Mouse (Mus musculus) MEL (cell line): ENCODE measurements around the gene Msgn1. TPM values are rescaled to one million over a fixed set of nuclear protein-coding genes. Genes with fewer than 3 reads are reported as not detected.
A peak's percentile ranks its signal among the peaks of the same experiment; 100 is the strongest.

Source experiments
- DNase-seq: peaks from one replicate; pipeline ENCODE4 v3.0.0; 2011; ENCODE audit warnings: low read depth, low spot score
- H3K27ac ChIP-seq: 2 replicates; pipeline ENCODE4 v1.5.1; 2012; ENCODE audit warnings: low read depth, mild to moderate bottlenecking, control low read depth, low read length, moderate library complexity; ENCODE audit not compliant: control insufficient read depth
- H3K27me3 ChIP-seq, 2 experiments: fragments of 150-350 bp in 1 of 2; sonication (generic) in 1 of 2; 2 replicates each; pipeline ENCODE4 v1.6.1; 2012; ENCODE audit warnings: low read length in 2 of 2, mild to moderate bottlenecking in 2 of 2, improper control_type of control experiment in 1 of 2, moderate library complexity in 1 of 2; ENCODE audit not compliant: insufficient read depth in 2 of 2, control insufficient read depth in 1 of 2
- H3K36me3 ChIP-seq, 2 experiments: 2 replicates each; pipeline ENCODE4 v1.6.1; 2012 to 2014; ENCODE audit warnings: low read length in 2 of 2, improper control_type of control experiment in 1 of 2, inconsistent platforms in 1 of 2, mild to moderate bottlenecking in 1 of 2; ENCODE audit not compliant: insufficient read depth in 2 of 2, control insufficient read depth in 1 of 2
- H3K4me1 ChIP-seq, 2 experiments: fragments of 150-350 bp in 1 of 2; sonication (generic) in 1 of 2; 2 replicates each; pipeline ENCODE4 v1.6.1; 2012; ENCODE audit warnings: low read length in 2 of 2, improper control_type of control experiment in 1 of 2, mild to moderate bottlenecking in 1 of 2; ENCODE audit not compliant: insufficient read depth in 2 of 2, control insufficient read depth in 1 of 2
- H3K4me3 ChIP-seq, 2 experiments: fragments of 150-350 bp in 1 of 2; sonication (generic) in 1 of 2; 2 replicates each; pipeline ENCODE4 v1.5.1; 2012; ENCODE audit warnings: low read depth in 2 of 2, low read length in 2 of 2, mild to moderate bottlenecking in 2 of 2, moderate library complexity in 2 of 2, control low read depth in 1 of 2, improper control_type of control experiment in 1 of 2; ENCODE audit not compliant: control insufficient read depth in 1 of 2, insufficient read depth in 1 of 2
- H3K79me2 ChIP-seq: 2 replicates; pipeline ENCODE4 v1.6.1; 2012; ENCODE audit warnings: mild to moderate bottlenecking, low read length, moderate library complexity; ENCODE audit not compliant: control insufficient read depth, poor library complexity, insufficient read depth
- H3K9ac ChIP-seq: 2 replicates; pipeline ENCODE4 v1.6.1; 2012; ENCODE audit warnings: low read depth, mild to moderate bottlenecking, control low read depth, low read length, moderate library complexity; ENCODE audit not compliant: control insufficient read depth, poor library complexity, severe bottlenecking
- H3K9me3 ChIP-seq: fragments of 150-350 bp; sonication (generic); replicated peaks from 2 replicates; pipeline ENCODE4 v1.6.1; 2012; ENCODE audit warnings: mild to moderate bottlenecking, low read length, improper control_type of control experiment, moderate library complexity; ENCODE audit not compliant: insufficient read depth
- CHD2 ChIP-seq: IDR thresholded peaks from 2 replicates; pipeline ENCODE4 v1.6.1; 2011; ENCODE audit warnings: low read length, improper control_type of control experiment
- CTCF ChIP-seq, 3 experiments: IDR thresholded peaks in 2 of 3; conservative IDR thresholded peaks in 1 of 3; 2 replicates each; pipeline ENCODE4 v1.5.1; 2011 to 2012; ENCODE audit warnings: low read length in 3 of 3, low read depth in 2 of 3, mild to moderate bottlenecking in 2 of 3, improper control_type of control experiment in 1 of 3, inconsistent platforms in 1 of 3, mixed read lengths in 1 of 3, moderate library complexity in 1 of 3; ENCODE audit not compliant: control insufficient read depth in 1 of 3, insufficient read depth in 1 of 3, poor library complexity in 1 of 3, severe bottlenecking in 1 of 3
- E2F4 ChIP-seq: IDR thresholded peaks from 2 replicates; pipeline ENCODE4 v1.6.1; 2011; ENCODE audit warnings: low read depth, low read length, improper control_type of control experiment, borderline replicate concordance
- ETS1 ChIP-seq: IDR thresholded peaks from 2 replicates; pipeline ENCODE4 v1.6.1; 2012; ENCODE audit warnings: low read depth, mild to moderate bottlenecking, inconsistent platforms, low read length, improper control_type of control experiment, moderate library complexity
- GATA1 ChIP-seq: IDR thresholded peaks from 2 replicates; pipeline ENCODE4 v1.6.1; 2011; ENCODE audit warnings: low read depth, low read length, improper control_type of control experiment
- JUND ChIP-seq: IDR thresholded peaks from 2 replicates; pipeline ENCODE4 v1.6.1; 2011; ENCODE audit warnings: low read depth, mild to moderate bottlenecking, improper control_type of control experiment, low read length
- MAFK ChIP-seq: IDR thresholded peaks from 2 replicates; pipeline ENCODE4 v1.6.1; 2011; ENCODE audit warnings: low read depth, mild to moderate bottlenecking, low read length, improper control_type of control experiment, borderline replicate concordance
- MAX ChIP-seq: IDR thresholded peaks from 2 replicates; pipeline ENCODE4 v1.6.1; 2011; ENCODE audit warnings: low read length, improper control_type of control experiment
- MAZ ChIP-seq: IDR thresholded peaks from 2 replicates; pipeline ENCODE4 v1.6.1; 2012; ENCODE audit warnings: low read depth, mild to moderate bottlenecking, inconsistent platforms, low read length, improper control_type of control experiment
- MEF2A ChIP-seq: IDR thresholded peaks from 2 replicates; pipeline ENCODE4 v1.6.1; 2014; ENCODE audit warnings: low read depth, mild to moderate bottlenecking, inconsistent platforms, low read length, improper control_type of control experiment; ENCODE audit not compliant: poor library complexity, insufficient replicate concordance, severe bottlenecking; ENCODE audit errors: extremely low read depth
- NELFE ChIP-seq: IDR thresholded peaks from 2 replicates; pipeline ENCODE4 v1.6.1; 2011; ENCODE audit warnings: low read depth, low read length, improper control_type of control experiment
- NRF1 ChIP-seq: IDR thresholded peaks from 2 replicates; pipeline ENCODE4 v1.6.1; 2014; ENCODE audit warnings: low read depth, mild to moderate bottlenecking, inconsistent platforms, low read length, improper control_type of control experiment, moderate library complexity; ENCODE audit not compliant: poor library complexity, insufficient read depth, severe bottlenecking
- POLR2A ChIP-seq, 2 experiments: IDR thresholded peaks; 2 replicates each; pipeline ENCODE4 v1.6.1; 2011 to 2012; ENCODE audit warnings: low read length in 2 of 2, mild to moderate bottlenecking in 2 of 2, control low read depth in 1 of 2, improper control_type of control experiment in 1 of 2, low read depth in 1 of 2, moderate library complexity in 1 of 2; ENCODE audit not compliant: control insufficient read depth in 1 of 2, insufficient read depth in 1 of 2, poor library complexity in 1 of 2
- POLR2AphosphoS2 ChIP-seq: IDR thresholded peaks from 2 replicates; pipeline ENCODE4 v1.6.1; 2011; ENCODE audit warnings: low read length, improper control_type of control experiment
- POLR2AphosphoS5 ChIP-seq: IDR thresholded peaks from 2 replicates; pipeline ENCODE4 v1.6.1; 2012; ENCODE audit warnings: low read depth, borderline replicate concordance, mild to moderate bottlenecking, inconsistent platforms, low read length, moderate library complexity, mixed read lengths
- RAD21 ChIP-seq: IDR thresholded peaks from 2 replicates; pipeline ENCODE4 v1.6.1; 2011; ENCODE audit warnings: mild to moderate bottlenecking, low read depth, low read length, improper control_type of control experiment
- SMC3 ChIP-seq: IDR thresholded peaks from 2 replicates; pipeline ENCODE4 v1.6.1; 2011; ENCODE audit warnings: low read depth, low read length, improper control_type of control experiment
- TBP ChIP-seq: IDR thresholded peaks from 2 replicates; pipeline ENCODE4 v1.8.0; 2011; ENCODE audit warnings: low read depth, low read length, improper control_type of control experiment
- TCF12 ChIP-seq: IDR thresholded peaks from 2 replicates; pipeline ENCODE4 v1.6.1; 2014; ENCODE audit warnings: low read depth, mild to moderate bottlenecking, inconsistent platforms, low read length, improper control_type of control experiment, moderate library complexity
- UBTF ChIP-seq: IDR thresholded peaks from 2 replicates; pipeline ENCODE4 v1.6.1; 2012; ENCODE audit warnings: low read depth, mild to moderate bottlenecking, inconsistent platforms, low read length, improper control_type of control experiment, moderate library complexity, borderline replicate concordance; ENCODE audit not compliant: insufficient read depth
- ZKSCAN1 ChIP-seq: IDR thresholded peaks from 2 replicates; pipeline ENCODE4 v1.6.1; 2012; ENCODE audit warnings: low read depth, mild to moderate bottlenecking, inconsistent platforms, low read length, improper control_type of control experiment, moderate library complexity
- ZMIZ1 ChIP-seq: IDR thresholded peaks from 2 replicates; pipeline ENCODE4 v1.6.1; 2012; ENCODE audit warnings: low read depth, mild to moderate bottlenecking, inconsistent platforms, low read length, improper control_type of control experiment, moderate library complexity
- ZNF384 ChIP-seq: IDR thresholded peaks from 2 replicates; pipeline ENCODE4 v1.6.1; 2012; ENCODE audit warnings: low read depth, mild to moderate bottlenecking, inconsistent platforms, low read length, improper control_type of control experiment
- polyA plus RNA-seq, 2 experiments: library from polyadenylated mRNA; stranded (reverse) in 1 of 2; unstranded in 1 of 2; fragments of >175 nt in 1 of 2; fragments of >200 nt in 1 of 2; gene quantifications; 2 replicates each; pipeline versions ENCODE4 v1.2.1 to v1.2.4; 2012; ENCODE audit warnings: low replicate concordance in 2 of 2, low read depth in 1 of 2; ENCODE audit not compliant: insufficient read length in 2 of 2, insufficient read depth in 1 of 2, missing spikeins in 1 of 2
- total RNA-seq: library from RNA; depleted of rRNA; stranded (reverse); fragments of 300-350 nt; gene quantifications from 2 replicates; pipeline ENCODE4 v1.2.3, GENCODE M21; 2012

The Msgn1 gene
- total and polyA plus RNA-seq, 3 experiments = not detected

- Histone ChIP-seq H3K9me3 (no peaks in the 10 kb centered on the region), H3K27ac (no peak overlapping the region), H3K27me3 (no peaks in the 10 kb centered on the region), H3K79me2 (no peaks in the 10 kb centered on the region), H3K4me1 (no peaks in the 10 kb centered on the region), H3K36me3 (no peaks in the 10 kb centered on the region), H3K4me3 (no peak overlapping the region)
- peak; percentile 13 for DNase-seq
- TF ChIP-seq MAX = no peak
- TF ChIP-seq E2F4 = no peak
- TF ChIP-seq SMC3 = no peak
- no peak for TF ChIP-seq RAD21
- no peak for TF ChIP-seq ZMIZ1
- no peak for TF ChIP-seq POLR2AphosphoS2
- TF ChIP-seq CHD2 = no peak
- TF ChIP-seq MEF2A = no peak
- no peak for TF ChIP-seq MAFK
- no peak for TF ChIP-seq NRF1
- TF ChIP-seq POLR2A (IDR thresholded peaks at IDR 0.05; ENCODE audit: control insufficient read depth in 1 of 2, insufficient read depth in 1 of 2, low read depth in 1 of 2, low read length in 2 of 2, poor library complexity in 1 of 2) = no peak
- TF ChIP-seq MAZ = no peak
- no peak for TF ChIP-seq UBTF
- no peak for TF ChIP-seq TBP
- TF ChIP-seq TCF12 = no peak
- no peak for TF ChIP-seq POLR2AphosphoS5
- no peak for TF ChIP-seq ZKSCAN1
- TF ChIP-seq ETS1 = no peak
- TF ChIP-seq ZNF384 = no peak
- TF ChIP-seq CTCF (IDR thresholded peaks at IDR 0.05 in 2 of 3, conservative IDR thresholded peaks at IDR 0.05 in 1 of 3; ENCODE audit: control insufficient read depth in 1 of 3, insufficient read depth in 1 of 3, low read depth in 2 of 3, low read length in 3 of 3, poor library complexity in 1 of 3, severe bottlenecking in 1 of 3) = no peak
- TF ChIP-seq, all 39 proteins: peak for 0
- no peak overlapping the region for H3K9ac ChIP-seq
Measured at GRCm38 (mm10) chr12:11198026-11198425, 10.7 kb downstream of the Msgn1 start.

GRCm38 (mm10) chr12:11196830-11197229, 11.9 kb downstream of the Msgn1 start:
- H3K9me3 ChIP-seq = no peaks in the 10 kb centered on the region
- H3K79me2 ChIP-seq = no peaks in the 10 kb centered on the region
- DNase-seq = no peak
- H3K4me1 ChIP-seq = no peaks in the 10 kb centered on the region
- H3K9ac ChIP-seq = no peak overlapping the region
- H3K27ac ChIP-seq = no peak overlapping the region
- TF ChIP-seq TBP (no peak), POLR2AphosphoS5 (no peak), NELFE (no peak), MAFK (no peak), TCF12 (no peak), SMC3 (no peak), JUND (no peak), MAZ (no peak), POLR2A (IDR thresholded peaks at IDR 0.05; ENCODE audit: control insufficient read depth in 1 of 2, insufficient read depth in 1 of 2, low read depth in 1 of 2, low read length in 2 of 2, poor library complexity in 1 of 2) (no peak), MAX (no peak), GATA1 (no peak)
- no peaks in the 10 kb centered on the region for H3K36me3 ChIP-seq
- no peaks in the 10 kb centered on the region for H3K27me3 ChIP-seq
- H3K4me3 ChIP-seq = no peak overlapping the region
